Mouse (Mus musculus): Measurements from ENCODE around the gene Ergic1. TPM values are rescaled to one million over a fixed set of nuclear protein-coding genes. Genes with fewer than 3 reads are reported as not detected.

Ergic1 gene
- polyA plus RNA-seq, 1 experiment: 39.2 TPM

- DNase-seq (ENCODE audit: low read depth in 1 of 2, low spot score in 2 of 2): no peak
- H3K27ac ChIP-seq (ENCODE audit: insufficient read depth, low read length): peak overlapping the region; percentile 10; the same call in 1 of the 2 replicates
- H3K36me3 ChIP-seq (ENCODE audit: control insufficient read depth, insufficient read depth, low read length): no peaks in the 10 kb centered on the region
- TF ChIP-seq POLR2A (IDR thresholded peaks at IDR 0.05; ENCODE audit: low read depth, low read length) (no peak), CTCF (IDR thresholded peaks at IDR 0.05; ENCODE audit: extremely low read depth, insufficient read depth, insufficient read length, insufficient replicate concordance) (no peak)
- no peaks in the 10 kb centered on the region; the same call in 1 of the 2 replicates for H3K4me1 ChIP-seq (ENCODE audit: control insufficient read depth, insufficient read depth, insufficient read length)
- no peaks in the 10 kb centered on the region for H3K27me3 ChIP-seq (ENCODE audit: control insufficient read depth, insufficient read depth, low read length)
- WGBS: 83% methylated on average over 6 of the region's 6 CpGs
- no peak overlapping the region for H3K4me3 ChIP-seq (ENCODE audit: extremely low read depth, insufficient read depth, insufficient read length)
Observed at GRCm38 (mm10) chr17:26583606-26584005, 22.3 kb downstream of the Ergic1 start.

- TF ChIP-seq CTCF (IDR thresholded peaks at IDR 0.05; ENCODE audit: extremely low read depth, insufficient read depth, insufficient read length, insufficient replicate concordance) (no peak), POLR2A (IDR thresholded peaks at IDR 0.05; ENCODE audit: low read depth, low read length) (no peak)
- 79% methylated on average over 4 of the region's 4 CpGs for WGBS
- Histone ChIP-seq H3K27me3 (ENCODE audit: control insufficient read depth, insufficient read depth, low read length) (no peaks in the 10 kb centered on the region), H3K36me3 (ENCODE audit: control insufficient read depth, insufficient read depth, low read length) (no peaks in the 10 kb centered on the region), H3K4me3 (ENCODE audit: extremely low read depth, insufficient read depth, insufficient read length) (no peak overlapping the region), H3K4me1 (ENCODE audit: control insufficient read depth, insufficient read depth, insufficient read length) (no peaks in the 10 kb centered on the region; the same call in 1 of the 2 replicates), H3K27ac (ENCODE audit: insufficient read depth, low read length) (peak overlapping the region; percentile 10; the same call in 1 of the 2 replicates)
- DNase-seq (ENCODE audit: low read depth in 1 of 2, low spot score in 2 of 2): no peak
Observed at GRCm38 (mm10) chr17:26584063-26584462, 22.8 kb downstream of the Ergic1 start.

- no peaks in the 10 kb centered on the region; the same call in 1 of the 2 replicates for H3K4me1 ChIP-seq (ENCODE audit: control insufficient read depth, insufficient read depth, insufficient read length)
- no peaks in the 10 kb centered on the region for H3K27me3 ChIP-seq (ENCODE audit: control insufficient read depth, insufficient read depth, low read length)
- TF ChIP-seq CTCF (IDR thresholded peaks at IDR 0.05; ENCODE audit: extremely low read depth, insufficient read depth, insufficient read length, insufficient replicate concordance) (no peak), POLR2A (IDR thresholded peaks at IDR 0.05; ENCODE audit: low read depth, low read length) (no peak)
- H3K4me3 ChIP-seq (ENCODE audit: extremely low read depth, insufficient read depth, insufficient read length): no peak overlapping the region
- 87% methylated on average over 15 of the region's 15 CpGs for WGBS
- no peaks in the 10 kb centered on the region for H3K36me3 ChIP-seq (ENCODE audit: control insufficient read depth, insufficient read depth, low read length)
- H3K27ac ChIP-seq (ENCODE audit: insufficient read depth, low read length): peak overlapping the region; percentile 6; the same call in 1 of the 2 replicates
- no peak for DNase-seq (ENCODE audit: low read depth in 1 of 2, low spot score in 2 of 2)
Observed at GRCm38 (mm10) chr17:26584558-26585136, 23.4 kb downstream of the Ergic1 start.

- Histone ChIP-seq H3K36me3 (ENCODE audit: control insufficient read depth, insufficient read depth, low read length) (no peaks in the 10 kb centered on the region), H3K27me3 (ENCODE audit: control insufficient read depth, insufficient read depth, low read length) (no peaks in the 10 kb centered on the region), H3K27ac (ENCODE audit: insufficient read depth, low read length) (no peak overlapping the region), H3K4me3 (ENCODE audit: extremely low read depth, insufficient read depth, insufficient read length) (no peak overlapping the region), H3K4me1 (ENCODE audit: control insufficient read depth, insufficient read depth, insufficient read length) (no peaks in the 10 kb centered on the region; the same call in 1 of the 2 replicates)
- TF ChIP-seq POLR2A (IDR thresholded peaks at IDR 0.05; ENCODE audit: low read depth, low read length): no peak
- WGBS: 93% methylated on average over 12 of the region's 12 CpGs
- DNase-seq (ENCODE audit: low read depth in 1 of 2, low spot score in 2 of 2): no peak
Observed at GRCm38 (mm10) chr17:26587961-26588487, 26.7 kb downstream of the Ergic1 start.

GRCm38 (mm10) chr17:26592510-26592909 is 31.2 kb downstream of the Ergic1 start:
- Histone ChIP-seq H3K27me3 (ENCODE audit: control insufficient read depth, insufficient read depth, low read length) (no peaks in the 10 kb centered on the region), H3K4me1 (ENCODE audit: control insufficient read depth, insufficient read depth, insufficient read length) (peaks cover 14% of the 10 kb centered on the region), H3K27ac (ENCODE audit: insufficient read depth, low read length) (no peak overlapping the region; the same call in 1 of the 2 replicates), H3K36me3 (ENCODE audit: control insufficient read depth, insufficient read depth, low read length) (no peaks in the 10 kb centered on the region), H3K4me3 (ENCODE audit: extremely low read depth, insufficient read depth, insufficient read length) (no peak overlapping the region)
- DNase-seq (ENCODE audit: low read depth in 1 of 2, low spot score in 2 of 2): no peak
- 84% methylated on average over 4 of the region's 4 CpGs for WGBS
- no peak for TF ChIP-seq CTCF (IDR thresholded peaks at IDR 0.05; ENCODE audit: extremely low read depth, insufficient read depth, insufficient read length, insufficient replicate concordance)
- no peak for TF ChIP-seq POLR2A (IDR thresholded peaks at IDR 0.05; ENCODE audit: low read depth, low read length)

- no peaks in the 10 kb centered on the region for H3K27me3 ChIP-seq (ENCODE audit: control insufficient read depth, insufficient read depth, low read length)
- no peak overlapping the region for H3K27ac ChIP-seq (ENCODE audit: insufficient read depth, low read length)
- H3K36me3 ChIP-seq (ENCODE audit: control insufficient read depth, insufficient read depth, low read length): no peaks in the 10 kb centered on the region
- TF ChIP-seq CTCF (IDR thresholded peaks at IDR 0.05; ENCODE audit: extremely low read depth, insufficient read depth, insufficient read length, insufficient replicate concordance) (no peak), POLR2A (IDR thresholded peaks at IDR 0.05; ENCODE audit: low read depth, low read length) (no peak)
- peaks cover 14% of the 10 kb centered on the region for H3K4me1 ChIP-seq (ENCODE audit: control insufficient read depth, insufficient read depth, insufficient read length)
- WGBS: 94% methylated on average over 5 of the region's 5 CpGs
- DNase-seq (ENCODE audit: low read depth in 1 of 2, low spot score in 2 of 2): no peak
- H3K4me3 ChIP-seq (ENCODE audit: extremely low read depth, insufficient read depth, insufficient read length): no peak overlapping the region
Observed at GRCm38 (mm10) chr17:26593199-26593598, 31.9 kb downstream of the Ergic1 start.

GRCm38 (mm10) chr17:26594171-26594570 is 32.9 kb downstream of the Ergic1 start:
- no peak overlapping the region for H3K27ac ChIP-seq (ENCODE audit: insufficient read depth, low read length)
- H3K4me1 ChIP-seq (ENCODE audit: control insufficient read depth, insufficient read depth, insufficient read length): peaks cover 14% of the 10 kb centered on the region
- DNase-seq (ENCODE audit: low read depth in 1 of 2, low spot score in 2 of 2): no peak
- TF ChIP-seq POLR2A (IDR thresholded peaks at IDR 0.05; ENCODE audit: low read depth, low read length) (no peak), CTCF (IDR thresholded peaks at IDR 0.05; ENCODE audit: extremely low read depth, insufficient read depth, insufficient read length, insufficient replicate concordance) (no peak)
- no peaks in the 10 kb centered on the region for H3K36me3 ChIP-seq (ENCODE audit: control insufficient read depth, insufficient read depth, low read length)
- WGBS: 75% methylated on average over 7 of the region's 7 CpGs
- H3K27me3 ChIP-seq (ENCODE audit: control insufficient read depth, insufficient read depth, low read length): no peaks in the 10 kb centered on the region
- no peak overlapping the region for H3K4me3 ChIP-seq (ENCODE audit: extremely low read depth, insufficient read depth, insufficient read length)
